Mouse (Mus musculus): ENCODE measurements around the gene C1qtnf5.

C1qtnf5 gene

DNA sequence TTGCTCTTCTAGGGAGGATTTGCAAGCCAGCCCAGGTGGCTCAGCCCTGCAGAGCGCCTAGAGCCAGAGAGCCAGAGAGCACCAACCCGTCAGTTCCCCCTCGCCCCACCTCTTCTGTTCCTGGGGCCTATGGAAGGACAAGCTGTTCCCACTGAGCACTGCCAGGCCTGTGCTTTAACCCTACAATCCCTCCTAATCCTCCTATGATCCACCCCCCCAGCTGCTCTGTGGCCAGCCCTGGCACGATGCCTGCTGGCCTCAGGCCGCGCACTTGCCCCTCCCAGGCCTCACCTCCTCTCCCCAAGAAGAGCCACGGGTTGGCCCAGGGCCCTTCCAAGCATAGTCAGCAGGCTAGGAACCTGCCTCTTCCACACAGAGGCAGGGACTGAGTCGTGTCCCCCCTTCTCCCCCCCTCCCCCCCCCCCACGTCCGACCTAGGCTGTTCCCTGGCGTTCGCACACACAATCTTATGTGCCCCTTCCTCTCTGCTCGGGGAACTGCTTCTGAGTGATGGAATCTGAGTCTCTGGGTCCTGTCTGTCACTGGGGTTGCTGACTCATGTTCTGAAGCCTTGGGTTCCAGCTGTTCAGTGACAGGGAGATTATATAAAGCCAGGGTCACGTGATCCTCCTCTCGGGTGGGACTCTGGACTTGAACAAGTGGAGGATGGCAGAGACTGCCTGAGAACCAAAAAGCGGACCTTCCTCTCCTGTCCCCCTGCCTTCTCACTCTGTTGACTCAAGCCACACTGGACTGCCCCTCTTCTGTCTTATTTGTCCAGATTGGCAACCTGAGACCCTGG lies 27.9 kb upstream of the C1qtnf5 start:
- no peak for DNase-seq (ENCODE audit: extremely low spot score, low spot score)

DNA sequence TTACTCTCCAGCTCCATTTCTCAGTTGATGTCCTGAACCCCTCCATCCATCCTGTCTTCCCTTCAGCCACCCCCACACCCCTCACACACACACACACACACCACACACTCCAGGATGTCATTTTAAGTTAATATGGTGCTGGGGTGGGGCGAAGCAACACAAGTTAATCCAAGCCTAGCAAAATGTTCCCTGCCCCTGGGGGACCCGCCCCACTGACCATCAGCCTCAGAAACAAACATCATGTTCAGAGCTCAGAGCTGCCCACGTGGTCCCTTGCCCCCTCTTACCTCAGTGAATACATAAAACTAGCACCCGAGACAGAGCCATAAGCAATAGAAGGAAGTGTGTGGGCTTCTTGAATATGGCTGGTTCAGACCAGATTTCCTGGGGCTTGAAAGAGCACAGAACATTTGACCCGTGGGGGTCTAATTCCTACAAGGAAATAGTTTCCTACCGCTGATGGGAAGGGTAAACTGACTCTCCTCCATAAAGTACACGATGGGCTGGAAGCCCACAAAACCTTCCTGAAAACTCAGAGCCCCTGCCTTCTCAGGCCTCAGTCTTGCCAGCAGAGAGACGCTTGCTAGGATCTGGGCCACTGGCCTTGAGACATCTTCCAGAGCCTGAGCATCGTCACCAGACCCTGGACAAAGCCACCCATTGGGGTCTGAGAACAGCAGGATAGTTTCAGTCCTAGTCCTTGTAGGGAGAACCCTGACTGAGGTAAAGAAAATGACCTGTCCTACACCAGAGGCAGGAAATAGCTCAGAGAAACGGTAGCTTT lies 26.9 kb upstream of the C1qtnf5 start:
- DNase-seq (ENCODE audit: extremely low spot score, low spot score), result no peak

DNA sequence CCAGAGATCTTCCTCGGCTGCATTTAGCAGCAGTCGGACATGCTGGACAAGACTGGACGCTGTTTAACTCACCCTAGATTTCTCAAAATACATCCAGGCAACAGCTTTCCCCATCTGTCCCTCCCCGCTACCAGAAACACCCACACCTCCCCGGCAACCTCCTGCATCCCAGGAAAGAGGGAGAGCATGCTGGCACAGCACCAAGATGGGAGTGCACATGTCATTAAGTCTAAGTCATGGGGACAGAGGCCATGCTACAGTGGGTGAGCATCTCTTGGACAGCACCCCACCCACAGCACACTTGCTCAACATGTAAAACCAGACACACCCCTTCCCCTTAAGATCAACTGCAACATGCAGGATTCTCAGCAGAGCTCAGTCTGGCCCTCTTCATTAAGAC lies 26.1 kb upstream of the C1qtnf5 start:
- DNase-seq (ENCODE audit: extremely low spot score, low spot score), result no peak

DNA sequence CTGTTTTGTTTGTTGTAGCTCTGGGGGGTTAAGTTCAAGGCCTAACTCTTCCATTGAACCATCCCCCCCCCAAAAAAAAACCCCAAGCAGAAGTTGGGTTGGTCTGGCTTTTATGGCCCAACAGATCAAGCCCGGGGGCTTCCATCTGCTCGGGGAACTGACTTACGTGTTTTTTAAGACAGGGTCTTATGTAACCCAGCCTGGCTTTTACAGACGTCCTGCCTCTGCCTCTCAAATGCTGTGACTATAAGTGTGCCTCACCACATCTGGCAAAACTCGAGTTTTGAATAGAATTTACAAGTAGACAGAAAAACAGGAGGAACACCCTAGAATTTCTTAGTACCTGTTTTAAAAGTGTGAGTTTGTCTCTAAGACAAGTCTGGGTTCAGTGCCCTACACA lies 25.5 kb upstream of the C1qtnf5 start:
- DNase-seq (ENCODE audit: extremely low spot score, low spot score), result no peak

DNA sequence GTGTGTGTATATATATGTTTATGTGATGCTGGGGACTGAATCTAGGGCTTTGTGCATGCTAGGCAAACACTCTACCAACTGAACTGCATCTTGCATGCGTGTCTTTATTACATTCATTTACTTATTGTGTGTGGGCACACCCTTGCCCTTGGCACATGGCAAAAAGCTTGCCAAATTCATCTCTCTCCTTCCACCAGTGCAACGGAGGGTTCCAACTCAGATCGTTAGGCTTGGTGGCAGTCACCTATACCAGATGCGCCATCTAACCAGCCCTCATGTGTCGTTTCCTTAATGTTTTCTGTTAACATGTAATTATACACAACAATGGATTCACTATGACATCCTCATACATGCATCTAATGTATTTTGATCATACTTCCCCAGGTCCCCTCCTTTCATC lies 24.8 kb upstream of the C1qtnf5 start:
- no peak for DNase-seq (ENCODE audit: extremely low spot score, low spot score)

DNA sequence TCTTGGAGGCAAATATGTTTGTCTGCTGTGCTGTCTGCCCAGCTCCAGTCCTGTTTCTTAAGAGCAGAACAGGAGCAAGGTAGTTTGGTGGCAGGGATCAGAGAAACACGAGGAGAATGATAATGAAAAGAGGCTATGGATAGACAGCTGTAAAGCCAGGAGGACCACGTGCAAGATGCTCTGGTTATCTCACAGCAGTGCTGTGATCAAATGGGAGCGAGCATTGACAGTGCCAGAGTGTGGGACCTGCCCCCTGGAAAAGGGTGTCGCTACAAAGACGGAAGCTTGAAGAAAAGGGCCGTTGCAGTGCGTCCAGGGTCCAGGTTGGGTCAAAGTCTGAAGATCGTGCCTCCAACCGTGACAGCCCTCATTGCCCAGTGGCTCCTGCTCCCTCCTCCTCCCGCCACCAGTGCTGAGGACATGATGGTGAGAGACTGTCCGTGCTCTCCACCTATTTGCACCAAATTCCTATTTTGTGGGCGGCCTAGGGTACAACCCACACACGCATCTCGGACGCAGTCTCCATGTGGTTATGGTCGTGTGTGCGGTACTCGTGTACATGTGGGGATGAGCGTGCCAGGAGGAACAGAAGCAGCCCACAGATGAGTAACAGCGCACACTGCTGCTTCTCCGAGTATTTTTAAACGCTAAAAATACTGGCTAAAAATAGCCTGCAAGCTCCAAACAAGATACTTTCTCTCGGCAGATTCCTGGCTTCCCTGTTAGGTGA lies 23.5 kb upstream of the C1qtnf5 start:
- DNase-seq (ENCODE audit: extremely low spot score, low spot score), result no peak

DNA sequence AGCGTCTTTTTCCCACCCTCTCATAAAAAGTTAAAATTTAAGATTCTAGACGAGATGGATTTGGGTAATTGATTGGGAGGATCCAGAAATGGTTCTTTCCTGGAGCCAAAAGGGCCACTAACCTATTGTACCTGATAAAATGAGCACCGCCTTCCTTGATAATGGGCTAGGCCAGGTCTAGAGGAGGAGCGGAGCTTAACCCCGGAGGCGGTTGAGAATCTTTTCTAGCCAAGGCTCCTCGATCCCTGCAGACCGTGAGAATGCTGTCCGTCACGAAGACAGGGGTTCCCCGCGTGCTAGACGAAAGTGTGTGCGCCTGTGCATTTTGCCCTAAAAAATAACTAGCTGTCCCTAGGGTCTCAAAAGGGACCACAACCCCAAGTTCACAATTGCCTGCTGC lies 22.8 kb upstream of the C1qtnf5 start:
- DNase-seq (ENCODE audit: extremely low spot score, low spot score), result no peak

DNA sequence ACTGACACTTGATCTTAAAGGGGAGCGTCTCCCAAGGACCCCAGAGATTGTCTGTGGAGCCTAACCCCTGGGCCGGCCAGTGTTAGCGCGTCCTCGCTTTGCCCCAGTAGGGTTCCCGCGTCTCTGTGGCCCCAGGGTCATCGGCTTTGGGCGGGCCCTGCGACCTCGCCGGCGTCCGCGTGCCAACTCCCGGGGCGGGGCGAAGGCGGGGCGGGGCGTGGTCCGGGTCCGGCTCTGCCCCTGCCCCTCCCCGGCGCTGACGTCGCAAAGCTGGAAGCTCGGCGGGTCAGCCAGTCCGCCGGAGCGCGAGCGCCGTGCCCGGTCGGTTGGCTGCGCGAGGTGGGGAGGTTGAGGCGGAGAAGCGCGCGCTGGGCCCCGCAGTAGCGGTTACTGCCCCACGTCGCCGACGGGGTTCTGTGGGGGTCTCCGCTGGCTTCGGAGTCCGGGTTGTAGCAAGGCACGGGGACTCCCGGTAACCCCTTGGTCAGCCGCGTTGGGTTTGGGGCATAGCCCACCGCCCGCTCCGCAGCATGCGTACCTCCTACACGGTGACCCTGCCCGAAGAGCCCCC lies 22.3 kb upstream of the C1qtnf5 start:
- peak; percentile 94 for DNase-seq (ENCODE audit: extremely low spot score, low spot score)

DNA sequence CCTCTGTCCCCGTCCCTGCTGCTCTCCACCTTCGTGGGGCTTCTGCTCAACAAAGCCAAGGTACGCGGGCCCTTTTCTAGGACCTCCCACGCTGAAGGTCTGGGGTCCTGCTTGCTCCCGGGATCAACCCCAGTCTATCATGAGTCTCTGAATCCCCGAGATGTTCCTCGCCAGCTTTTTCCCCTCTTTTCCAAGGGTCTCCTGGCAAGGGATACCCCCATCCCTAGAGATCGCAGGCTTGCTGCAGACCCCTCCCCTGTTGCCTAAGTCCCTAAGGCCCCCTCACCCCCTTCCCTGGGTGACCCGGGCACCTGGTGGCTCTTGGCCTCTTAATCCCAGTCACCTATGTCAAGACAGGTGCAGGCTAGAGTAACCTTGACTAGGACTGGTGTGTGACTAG lies 21.8 kb upstream of the C1qtnf5 start:
- DNase-seq (ENCODE audit: extremely low spot score, low spot score), result no peak

DNA sequence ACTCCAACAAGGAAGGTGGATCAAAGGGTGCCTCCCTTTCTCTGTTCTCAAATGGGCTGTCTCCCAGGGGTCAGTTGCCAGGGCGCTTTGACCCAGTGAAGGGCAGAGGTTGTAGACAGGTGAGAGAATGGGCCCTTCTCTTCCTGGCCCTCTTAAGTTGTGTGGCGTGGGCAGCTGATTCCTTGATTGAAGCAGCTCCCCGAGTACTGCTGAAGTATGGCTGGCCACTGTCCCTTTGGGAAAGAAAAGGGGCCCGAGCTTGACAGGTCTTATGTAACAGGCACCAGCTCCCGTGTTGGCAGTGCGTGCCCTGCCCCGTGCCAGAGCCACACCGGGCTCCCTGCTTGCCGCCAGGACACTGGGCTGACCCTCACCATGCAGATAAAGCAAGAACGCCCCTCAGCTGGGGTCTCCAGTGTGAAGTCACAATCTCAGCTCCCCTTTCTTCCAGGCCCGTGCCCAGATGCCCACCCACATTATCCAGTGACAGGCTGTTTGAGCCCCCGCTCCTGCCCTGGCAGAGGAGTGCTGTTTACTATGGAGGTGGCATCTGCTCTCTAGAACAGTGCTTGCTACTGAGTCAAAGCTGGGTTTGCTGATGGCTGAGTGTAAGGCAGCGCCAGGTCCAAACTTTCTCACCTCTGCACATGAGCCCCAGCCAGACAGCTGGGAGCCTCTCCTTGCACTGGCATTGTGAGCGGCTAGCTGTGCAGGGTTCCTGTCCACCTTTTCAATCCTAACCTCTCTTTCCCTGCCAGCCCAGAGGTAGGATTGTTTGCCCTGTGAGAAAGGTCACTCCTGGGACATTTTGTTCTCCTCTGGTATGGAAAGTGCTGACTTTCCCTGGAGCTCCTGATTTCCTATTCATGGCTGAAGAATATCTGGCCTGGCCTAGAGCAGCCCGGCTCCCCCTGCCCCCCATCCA lies 21.0 kb upstream of the C1qtnf5 start:
- no peak for DNase-seq (ENCODE audit: extremely low spot score, low spot score)

DNA sequence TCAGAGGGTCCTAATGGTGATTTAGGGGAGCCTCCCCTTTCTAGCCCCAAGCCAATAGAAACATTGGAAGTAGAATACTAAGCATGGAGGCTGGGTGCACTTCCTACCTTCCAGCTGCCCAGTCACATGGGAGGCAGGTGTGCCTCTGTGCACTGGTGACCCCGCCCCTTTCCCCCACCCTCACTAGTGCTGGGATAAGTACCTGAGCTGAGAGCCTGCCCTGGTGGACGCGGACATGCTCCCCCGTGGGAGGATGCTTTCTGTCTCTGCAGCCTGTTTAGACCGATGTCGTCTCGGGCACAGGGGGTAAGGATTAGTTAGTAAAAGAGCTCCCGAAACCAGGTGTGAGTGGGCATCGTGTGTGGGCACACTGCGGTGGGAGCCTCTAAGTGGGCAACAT lies 20.1 kb upstream of the C1qtnf5 start:
- no peak for DNase-seq (ENCODE audit: extremely low spot score, low spot score)

DNA sequence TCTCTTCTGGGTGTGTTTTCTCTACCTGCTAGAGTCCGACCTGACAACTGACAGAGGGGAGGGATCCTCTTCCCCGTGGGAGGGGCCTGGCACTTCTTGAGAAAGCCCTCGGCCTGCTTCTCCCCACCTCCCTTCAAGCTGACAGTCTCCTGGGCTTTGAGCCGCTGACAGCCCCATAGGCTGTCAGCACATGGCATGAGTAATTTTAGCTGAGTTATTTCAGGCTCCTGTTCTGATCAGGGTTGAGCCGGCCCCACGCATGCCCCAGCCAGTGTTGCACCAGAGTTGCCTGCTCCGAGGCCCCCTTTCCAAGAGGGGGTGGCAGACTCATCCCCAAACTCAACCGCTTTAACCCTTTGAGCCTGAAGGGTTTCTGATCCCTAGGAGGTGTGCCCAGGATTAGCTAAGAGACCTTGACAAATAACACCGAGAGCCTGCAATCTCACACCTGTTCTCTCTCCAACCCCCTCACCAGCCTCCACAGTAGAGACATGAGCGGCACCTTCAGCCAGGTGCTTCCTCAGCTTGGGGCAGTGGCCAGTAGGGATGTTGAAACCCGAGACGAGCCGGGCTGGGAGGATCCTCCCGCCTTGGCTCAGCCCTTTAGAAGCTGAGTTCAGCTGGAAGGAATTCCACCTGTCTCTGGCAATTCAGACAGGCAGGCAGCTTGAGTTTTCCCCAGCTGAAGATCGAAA lies 19.1 kb upstream of the C1qtnf5 start:
- no peak for DNase-seq (ENCODE audit: extremely low spot score, low spot score)

DNA sequence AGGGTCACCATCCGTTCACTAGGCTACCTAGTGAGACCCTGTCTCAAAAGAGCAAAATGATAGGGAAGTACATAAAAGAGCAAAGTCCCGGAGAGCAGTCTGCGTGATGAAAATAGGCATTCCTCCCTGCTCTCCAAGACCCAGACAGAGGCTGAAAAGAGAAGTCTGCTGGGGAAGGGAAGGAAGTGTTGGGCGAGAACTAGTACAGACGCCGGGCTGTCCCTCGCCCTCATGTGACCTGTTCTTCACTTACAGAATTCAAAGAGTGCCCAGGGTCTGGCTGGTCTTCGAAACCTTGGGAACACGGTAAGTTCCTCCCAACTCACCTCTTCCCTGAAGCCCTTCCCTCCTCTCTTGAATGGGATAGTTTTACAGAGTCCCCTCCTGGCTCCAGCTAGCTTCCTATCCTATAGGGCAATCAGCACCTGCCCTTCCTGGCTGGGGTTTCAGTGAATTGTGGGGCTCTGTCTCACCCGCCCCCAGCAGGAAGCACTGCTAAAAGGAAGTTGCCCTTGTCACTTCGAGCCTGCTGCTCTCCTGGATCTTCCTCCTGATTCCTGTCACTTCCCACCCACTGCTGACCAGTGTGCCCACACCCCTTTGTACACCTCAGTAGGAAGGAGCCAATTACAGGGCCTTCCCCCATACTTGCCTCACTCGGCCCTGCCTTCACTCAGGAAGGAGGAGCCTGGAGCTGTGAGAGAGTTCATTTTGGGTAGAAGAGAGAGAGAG lies 18.0 kb upstream of the C1qtnf5 start:
- DNase-seq (ENCODE audit: extremely low spot score, low spot score), result no peak

DNA sequence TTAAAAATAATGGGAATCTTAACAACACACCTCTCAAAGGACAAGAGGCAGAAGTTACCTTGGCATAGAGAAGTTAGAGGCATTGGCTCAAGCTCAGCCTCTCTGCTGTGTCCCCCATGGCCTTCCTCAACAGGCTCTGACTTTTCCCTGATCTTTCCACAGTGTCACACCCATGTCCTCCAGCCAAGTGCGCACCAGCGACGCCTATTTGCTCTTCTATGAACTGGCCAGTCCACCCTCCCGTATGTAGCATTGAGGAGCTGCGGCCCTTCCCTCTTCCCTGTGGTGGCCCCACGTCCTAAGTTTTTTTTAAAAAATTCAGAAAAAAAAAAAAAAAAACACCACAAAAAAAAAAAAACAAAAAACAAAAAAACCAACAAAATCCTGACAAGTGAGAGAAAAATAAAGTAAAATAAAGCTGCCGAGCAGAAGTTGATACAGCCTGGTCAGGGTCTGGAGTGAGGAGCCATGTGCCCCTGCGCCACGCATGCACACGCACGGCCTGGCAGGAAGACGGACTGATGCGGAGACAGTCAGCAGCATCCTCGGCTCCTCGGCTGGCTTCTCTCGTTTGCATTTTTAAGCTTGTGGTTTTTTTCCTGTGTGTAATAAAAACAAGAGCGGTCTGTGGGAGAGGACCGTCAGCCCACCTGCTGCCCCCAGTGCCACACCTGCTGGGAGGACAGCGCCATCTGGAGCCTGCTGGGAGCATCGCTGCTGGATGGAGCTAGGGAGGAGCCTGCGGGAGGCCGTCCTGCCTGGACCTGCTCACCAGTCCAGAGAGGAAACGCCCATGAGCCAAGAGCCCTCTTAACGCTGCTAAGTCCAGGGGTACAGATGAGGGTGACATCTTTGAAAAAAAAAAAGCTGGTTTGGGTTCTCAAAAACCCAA lies 13.2 kb upstream of the C1qtnf5 start:
- peak; percentile 72 for DNase-seq (ENCODE audit: extremely low spot score, low spot score)

DNA sequence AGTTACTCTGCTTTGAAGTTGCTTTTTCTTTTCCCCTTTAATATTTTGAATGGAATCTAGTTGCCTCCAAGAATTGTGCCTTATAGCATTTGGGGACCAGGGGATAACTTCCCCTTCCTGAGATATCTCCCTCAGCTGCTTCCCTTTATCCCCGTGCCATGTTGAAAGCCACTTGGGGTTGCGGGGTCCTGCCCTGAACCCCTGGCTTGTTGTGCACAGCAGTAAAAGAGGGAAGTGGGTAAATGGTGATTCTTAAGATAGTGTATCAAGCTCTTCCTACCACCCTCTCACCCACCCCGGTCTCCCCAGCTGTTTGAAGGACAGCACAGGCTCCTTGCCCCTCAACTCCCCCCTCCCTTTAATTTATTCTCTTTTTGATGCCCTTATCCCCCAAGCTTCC lies 12.3 kb upstream of the C1qtnf5 start:
- DNase-seq (ENCODE audit: extremely low spot score, low spot score), result no peak

DNA sequence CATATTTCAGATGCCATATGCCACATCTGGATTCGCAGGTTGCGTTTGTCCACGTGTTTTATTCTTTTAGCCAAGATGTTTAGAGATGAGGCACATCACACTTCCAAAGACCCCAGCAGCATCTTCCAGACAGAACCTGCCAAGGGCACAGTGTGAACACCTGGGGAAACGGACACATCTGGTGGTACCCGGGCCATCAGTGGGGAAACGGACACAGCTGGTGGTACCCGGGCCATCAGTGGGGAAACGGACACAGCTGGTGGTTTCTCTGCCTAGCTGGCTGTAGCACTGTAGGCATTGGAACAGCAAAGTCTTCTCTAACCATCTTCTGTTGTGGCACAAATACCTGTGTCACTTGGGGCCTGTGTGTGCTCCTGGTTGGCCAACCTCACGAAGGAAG lies 11.3 kb upstream of the C1qtnf5 start:
- no peak for DNase-seq (ENCODE audit: extremely low spot score, low spot score)

DNA sequence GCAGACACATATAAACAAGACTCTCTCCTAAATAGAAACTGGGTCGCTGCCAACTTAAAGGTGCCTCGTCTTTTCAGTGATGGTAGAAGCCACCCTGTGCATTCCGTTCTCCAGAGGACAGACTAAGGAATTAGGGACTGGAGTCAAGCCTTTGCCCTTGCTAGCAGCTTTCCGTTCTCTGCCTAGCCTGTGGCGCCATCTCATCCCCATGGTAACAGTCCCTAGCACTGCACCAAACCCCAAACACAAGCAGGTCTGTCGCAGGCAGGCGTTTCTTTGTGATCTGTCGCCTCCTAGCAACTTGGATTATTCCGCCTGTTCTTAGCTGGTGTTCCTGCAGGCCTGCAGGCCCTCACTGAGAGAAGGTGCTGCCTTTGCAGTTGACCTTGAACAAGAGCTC lies 10.5 kb upstream of the C1qtnf5 start:
- DNase-seq (ENCODE audit: extremely low spot score, low spot score), result no peak

DNA sequence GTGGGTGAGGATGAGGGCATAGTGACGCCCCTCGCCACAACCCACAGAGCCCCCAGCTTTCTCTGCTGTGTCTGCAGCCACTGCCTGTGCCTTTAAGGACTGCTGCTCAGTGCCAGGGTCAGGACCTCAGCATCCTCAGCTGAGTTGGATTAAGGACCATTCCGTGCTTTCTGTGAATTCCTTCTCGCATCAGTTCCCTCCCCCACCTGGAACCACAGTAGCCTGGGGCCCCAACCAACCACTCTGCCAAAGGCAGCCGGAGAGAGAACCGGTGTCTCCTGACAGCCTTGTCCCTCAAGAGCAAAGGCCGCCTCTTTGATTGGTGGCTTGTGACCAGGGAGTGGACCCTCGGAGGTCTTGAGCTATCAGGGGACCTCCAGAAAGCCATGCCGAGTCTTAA lies 5.6 kb upstream of the C1qtnf5 start, which contains the start of gene Mfrp:
Gene Mfrp (plus strand): TSS at position 240 of the 400 bp plus-strand sequence.
- no peak for DNase-seq (ENCODE audit: extremely low spot score, low spot score)

All from neural tube, embryonic 10.5 days (tissue).